Comparison of ENCODE assay signal across 13 mouse cellular contexts in genomic region chr11:97524306-97524705, GRCm38 (mm10). TPM values are rescaled to one million over a fixed set of nuclear protein-coding genes. Genes with fewer than 3 reads are reported as not detected.
A peak's percentile ranks its signal among the peaks of the same experiment; 100 is the strongest.
DNase-seq lines count a peak whose midpoint lies in the region; ATAC-seq and TF ChIP-seq lines count a peak whose summit lies in the region.
"Had no signal": no experiment of that assay in that cellular context is flagged by ENCODE, and none has a peak within 500 bp of the region (broad histone marks: within the 10 kb centered on the region; RNA-seq: fewer than 3 reads in every experiment).

No protein-coding gene starts in this region.

- no peak for DNase-seq in kidney, adult 2 months
- no peak for DNase-seq in kidney, adult 9 months
- peak; percentile 47 for DNase-seq in Muller cell, postnatal 12 days (ENCODE audit: inconsistent ontology term)
- DNase-seq in forebrain, postnatal 0 days, result no peak
- DNase-seq in liver, postnatal 0 days, result no peak
- no peak for DNase-seq in liver, embryonic 11.5 days (ENCODE audit: low spot score)
- DNase-seq: liver had no signal

- 56% methylated on average over 9 of the region's 9 CpGs for WGBS in kidney, adult 2 months
- 62% methylated on average over 9 of the region's 9 CpGs for WGBS in forebrain, postnatal 0 days
- 64% methylated on average over 9 of the region's 9 CpGs for WGBS in midbrain, embryonic 15.5 days
- WGBS in intestine, embryonic 15.5 days, result 40% methylated on average over 9 of the region's 9 CpGs
- WGBS in liver, postnatal 0 days (ENCODE audit: insufficient replicate concordance), result 61% methylated on average over 9 of the region's 9 CpGs
- WGBS in liver, embryonic 11.5 days, result 62% methylated on average over 9 of the region's 9 CpGs

- no peaks in the 10 kb centered on the region for H3K9me3 ChIP-seq in forebrain, postnatal 0 days (ENCODE audit: low read length)
- no peaks in the 10 kb centered on the region for H3K9me3 ChIP-seq in midbrain, embryonic 15.5 days
- no peaks in the 10 kb centered on the region for H3K9me3 ChIP-seq in intestine, embryonic 15.5 days
- H3K9me3 ChIP-seq in liver, postnatal 0 days (ENCODE audit: low read length), result no peaks in the 10 kb centered on the region
- H3K9me3 ChIP-seq in liver, embryonic 11.5 days (ENCODE audit: control insufficient read depth, low read length), result no peaks in the 10 kb centered on the region

- H3K27ac ChIP-seq in kidney, adult 2 months (ENCODE audit: insufficient read depth, low read depth, low read length), result peak overlapping the region; percentile 34; the same call in 1 of the 2 replicates
- 0 out of 2 replicates have a peak overlapping the region, but pooled peaks have one; percentile 21 for H3K27ac ChIP-seq in forebrain, postnatal 0 days (ENCODE audit: low read depth, low read length)
- H3K27ac ChIP-seq in midbrain, embryonic 15.5 days, result peak overlapping the region; percentile 60
- H3K27ac ChIP-seq in intestine, embryonic 15.5 days, result no peak overlapping the region
- H3K27ac ChIP-seq in liver, postnatal 0 days (ENCODE audit: low read depth), result no peak overlapping the region
- no peak overlapping the region for H3K27ac ChIP-seq in liver, embryonic 11.5 days (ENCODE audit: low read depth, low read length)

- peaks cover 13% of the 10 kb centered on the region for H3K4me1 ChIP-seq in kidney, adult 2 months (ENCODE audit: control insufficient read depth, insufficient read depth, low read length)
- H3K4me1 ChIP-seq in forebrain, postnatal 0 days (ENCODE audit: insufficient read depth), result no peaks in the 10 kb centered on the region
- peaks cover 15% of the 10 kb centered on the region for H3K4me1 ChIP-seq in midbrain, embryonic 15.5 days
- peaks cover 12% of the 10 kb centered on the region for H3K4me1 ChIP-seq in intestine, embryonic 15.5 days (replicated peaks)
- no peaks in the 10 kb centered on the region for H3K4me1 ChIP-seq in liver, postnatal 0 days (ENCODE audit: insufficient read depth)
- H3K4me1 ChIP-seq in liver, embryonic 11.5 days (replicated peaks; ENCODE audit: control insufficient read depth, insufficient read depth, low read length), result peaks cover 11% of the 10 kb centered on the region

- no peak overlapping the region for H3K4me3 ChIP-seq in kidney, adult 2 months (ENCODE audit: insufficient read depth, low read depth, low read length)
- H3K4me3 ChIP-seq in forebrain, postnatal 0 days (ENCODE audit: low read depth, low read length), result no peak overlapping the region
- H3K4me3 ChIP-seq in midbrain, embryonic 15.5 days, result no peak overlapping the region
- H3K4me3 ChIP-seq in intestine, embryonic 15.5 days (replicated peaks), result no peak overlapping the region
- no peak overlapping the region for H3K4me3 ChIP-seq in liver, postnatal 0 days (ENCODE audit: low read depth, low read length)
- no peak overlapping the region for H3K4me3 ChIP-seq in liver, embryonic 11.5 days (ENCODE audit: low read depth, low read length)

- TF ChIP-seq POLR2A in kidney, adult 2 months (IDR thresholded peaks at IDR 0.05; ENCODE audit: low read depth, low read length), result no peak

- H3K9ac ChIP-seq in forebrain, postnatal 0 days, result no peak overlapping the region
- no peak overlapping the region for H3K9ac ChIP-seq in midbrain, embryonic 15.5 days
- H3K9ac ChIP-seq in intestine, embryonic 15.5 days, result no peak overlapping the region
- no peak overlapping the region for H3K9ac ChIP-seq in liver, postnatal 0 days (replicated peaks)
- no peak overlapping the region for H3K9ac ChIP-seq in liver, embryonic 11.5 days (ENCODE audit: low read depth, low read length)

- H3K4me2 ChIP-seq in forebrain, postnatal 0 days (ENCODE audit: low read depth), result no peak overlapping the region
- no peak overlapping the region for H3K4me2 ChIP-seq in midbrain, embryonic 15.5 days
- H3K4me2 ChIP-seq in intestine, embryonic 15.5 days (replicated peaks), result no peak overlapping the region
- no peak overlapping the region for H3K4me2 ChIP-seq in liver, postnatal 0 days (ENCODE audit: low read depth, low read length)
- H3K4me2 ChIP-seq in liver, embryonic 11.5 days, result no peak overlapping the region

- TF ChIP-seq EP300 in liver, postnatal 0 days (IDR thresholded peaks at IDR 0.05; ENCODE audit: low read depth), result no peak

- H3K36me3 ChIP-seq in kidney, adult 2 months (ENCODE audit: control insufficient read depth, insufficient read depth, low read length), result no peaks in the 10 kb centered on the region
- H3K36me3 ChIP-seq in forebrain, postnatal 0 days (ENCODE audit: insufficient read depth), result peaks cover 83% of the 10 kb centered on the region
- peaks cover 43% of the 10 kb centered on the region for H3K36me3 ChIP-seq in midbrain, embryonic 15.5 days (replicated peaks)
- H3K36me3 ChIP-seq in intestine, embryonic 15.5 days, result no peaks in the 10 kb centered on the region
- H3K36me3 ChIP-seq in liver, postnatal 0 days (replicated peaks; ENCODE audit: insufficient read depth, low read length), result no peaks in the 10 kb centered on the region
- no peaks in the 10 kb centered on the region for H3K36me3 ChIP-seq in liver, embryonic 11.5 days (ENCODE audit: control insufficient read depth, insufficient read depth, low read length)

- ATAC-seq in forebrain, postnatal 0 days, result no peak
- ATAC-seq in midbrain, embryonic 15.5 days (replicated peaks), result no peak
- no peak for ATAC-seq in intestine, embryonic 15.5 days
- no peak for ATAC-seq in liver, postnatal 0 days
- no peak for ATAC-seq in liver, embryonic 11.5 days (replicated peaks; ENCODE audit: low FRiP score)
- ATAC-seq: inflammation-experienced regulatory T-cells, adult 6 months had no signal

- TF ChIP-seq CTCF in kidney, adult 2 months (conservative IDR thresholded peaks at IDR 0.05; ENCODE audit: insufficient read depth, insufficient read length, low read depth, low read length), result no peak
- no peak for TF ChIP-seq CTCF in forebrain, postnatal 0 days (IDR thresholded peaks at IDR 0.05; ENCODE audit: low read depth)
- TF ChIP-seq CTCF in liver, postnatal 0 days (IDR thresholded peaks at IDR 0.05; ENCODE audit: low read depth), result no peak

- no peaks in the 10 kb centered on the region for H3K27me3 ChIP-seq in kidney, adult 2 months (replicated peaks; ENCODE audit: control insufficient read depth, insufficient read depth, low read length)
- no peaks in the 10 kb centered on the region for H3K27me3 ChIP-seq in forebrain, postnatal 0 days (ENCODE audit: insufficient read depth, low read length)
- no peaks in the 10 kb centered on the region for H3K27me3 ChIP-seq in midbrain, embryonic 15.5 days (replicated peaks)
- no peaks in the 10 kb centered on the region for H3K27me3 ChIP-seq in intestine, embryonic 15.5 days (replicated peaks)
- H3K27me3 ChIP-seq in liver, postnatal 0 days (ENCODE audit: insufficient read depth, low read length), result peaks cover 18% of the 10 kb centered on the region; the same call in 1 of the 2 replicates
- peaks cover 27% of the 10 kb centered on the region for H3K27me3 ChIP-seq in liver, embryonic 11.5 days (replicated peaks; ENCODE audit: control insufficient read depth, insufficient read depth, low read length)

RNA-seq across cellular contexts. Expression of gene 4933428G20Rik, which starts 24.2 kb away (rescaled TPM):
- not detected in 2 replicates for polyA plus RNA-seq in kidney, adult 2 months (2012; rRNA removed)
- total RNA-seq in forebrain, postnatal 0 days (2014; rRNA removed), result 0.38 TPM in 1 of 2 replicates, not detected in the other
- 0.25 TPM in 1 of 2 replicates, not detected in the other for polyA plus RNA-seq in forebrain, postnatal 0 days (2015; fragmentation: Nextera tagmentation; extraction: Ambion mirVana)
- 1.3 and 1.6 TPM in 2 replicates for polyA plus RNA-seq in midbrain, embryonic 15.5 days (2015; fragmentation: Nextera tagmentation; extraction: Ambion mirVana)
- 0.47 and 0.55 TPM in 2 replicates for polyA plus RNA-seq in intestine, embryonic 15.5 days (2015; fragmentation: Nextera tagmentation; extraction: Ambion mirVana)
- 0.20 and 0.25 TPM in 2 replicates for polyA plus RNA-seq in liver, postnatal 0 days (2015; fragmentation: Nextera tagmentation; extraction: Ambion mirVana)
- polyA plus RNA-seq in liver, embryonic 11.5 days (2014; fragmentation: Nextera tagmentation; extraction: Ambion mirVana), result 0.21 and 0.44 TPM in 2 replicates
- total RNA-seq: gastrocnemius, adult 18-20 months; layer of hippocampus, postnatal 14 days had no signal
- polyA plus RNA-seq: inflammation-experienced regulatory T-cells, adult 6 months; small intestine, adult 2 months had no signal

RNA-seq across cellular contexts. Expression of gene Srcin1, which starts 51.7 kb away (rescaled TPM):
- 13.0 and 13.2 TPM in 2 replicates for polyA plus RNA-seq in kidney, adult 2 months (2012; rRNA removed)
- 50.1 and 70.7 TPM in 2 replicates for total RNA-seq in forebrain, postnatal 0 days (2014; rRNA removed)
- polyA plus RNA-seq in forebrain, postnatal 0 days (2015; fragmentation: Nextera tagmentation; extraction: Ambion mirVana), result 8.9 and 12.0 TPM in 2 replicates
- 13.2 and 13.9 TPM in 2 replicates for polyA plus RNA-seq in midbrain, embryonic 15.5 days (2015; fragmentation: Nextera tagmentation; extraction: Ambion mirVana)
- polyA plus RNA-seq in intestine, embryonic 15.5 days (2015; fragmentation: Nextera tagmentation; extraction: Ambion mirVana), result 0.24 and 0.25 TPM in 2 replicates
- 0.02 and 0.05 TPM in 2 replicates for polyA plus RNA-seq in liver, postnatal 0 days (2015; fragmentation: Nextera tagmentation; extraction: Ambion mirVana)
- 0.13 and 0.14 TPM in 2 replicates for polyA plus RNA-seq in liver, embryonic 11.5 days (2014; fragmentation: Nextera tagmentation; extraction: Ambion mirVana)
- polyA plus RNA-seq: inflammation-experienced regulatory T-cells, adult 6 months had no signal

Comparison
In these comparisons a context has a peak if more than half of its experiments do, and no peak if none do; other contexts are left out.
1. H3K27ac ChIP-seq: peak in kidney, adult 2 months (single experiment), forebrain, postnatal 0 days (single experiment) and midbrain, embryonic 15.5 days (single experiment); none in intestine, embryonic 15.5 days (single experiment), liver, postnatal 0 days (single experiment) and liver, embryonic 11.5 days (single experiment).